Mouse (Mus musculus): ENCODE measurements around the gene Ccdc170. TPM values are rescaled to one million over a fixed set of nuclear protein-coding genes. Genes with fewer than 3 reads are reported as not detected.
"Not testable (repeated sequence)": the region's sequence is repeated elsewhere in the genome, so short reads cannot be mapped to it uniquely, and the experiment has no call there.

The Ccdc170 gene
- under 1 TPM; 0.23 to 0.26 TPM for total RNA-seq (2021)
- long read RNA-seq, experiment 1 = 0 reads
- long read RNA-seq, experiment 2 = 0 reads

DNA sequence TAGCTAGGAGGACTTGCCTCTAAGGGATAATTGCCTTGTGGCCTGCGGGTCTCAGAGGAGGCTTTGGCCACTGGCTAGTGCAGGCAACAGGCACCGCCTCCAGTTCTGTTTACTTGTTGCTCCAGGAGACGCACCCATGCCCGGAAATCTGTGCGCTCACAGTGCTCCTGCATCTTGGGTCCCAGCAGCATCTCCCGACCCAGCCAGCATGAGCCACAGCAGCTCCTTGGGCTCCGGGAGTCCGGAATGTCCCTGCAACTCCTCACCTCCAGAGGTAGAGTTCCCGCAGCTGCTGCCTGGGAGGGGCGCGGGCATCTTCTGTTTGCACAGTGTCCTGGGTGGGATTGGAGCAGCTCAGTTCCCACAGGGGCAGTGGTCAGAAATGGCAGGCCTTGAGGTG lies at the start of gene Ccdc170:
TSS of gene Ccdc170 (plus strand) at position 148 of the 400 bp plus-strand sequence.
- no peak within 1 kb of the TSS for H3K4me3 ChIP-seq
- intact Hi-C loops (cut with DNase I) = no loop called here
- no peak for TF ChIP-seq CTCF (IDR thresholded peaks at IDR 0.05)
- H3K27ac ChIP-seq = no peak within 1 kb of the TSS
- DNase-seq (ENCODE audit: extremely low spot score in 1 of 2, low spot score in 2 of 2) = no peak

DNA sequence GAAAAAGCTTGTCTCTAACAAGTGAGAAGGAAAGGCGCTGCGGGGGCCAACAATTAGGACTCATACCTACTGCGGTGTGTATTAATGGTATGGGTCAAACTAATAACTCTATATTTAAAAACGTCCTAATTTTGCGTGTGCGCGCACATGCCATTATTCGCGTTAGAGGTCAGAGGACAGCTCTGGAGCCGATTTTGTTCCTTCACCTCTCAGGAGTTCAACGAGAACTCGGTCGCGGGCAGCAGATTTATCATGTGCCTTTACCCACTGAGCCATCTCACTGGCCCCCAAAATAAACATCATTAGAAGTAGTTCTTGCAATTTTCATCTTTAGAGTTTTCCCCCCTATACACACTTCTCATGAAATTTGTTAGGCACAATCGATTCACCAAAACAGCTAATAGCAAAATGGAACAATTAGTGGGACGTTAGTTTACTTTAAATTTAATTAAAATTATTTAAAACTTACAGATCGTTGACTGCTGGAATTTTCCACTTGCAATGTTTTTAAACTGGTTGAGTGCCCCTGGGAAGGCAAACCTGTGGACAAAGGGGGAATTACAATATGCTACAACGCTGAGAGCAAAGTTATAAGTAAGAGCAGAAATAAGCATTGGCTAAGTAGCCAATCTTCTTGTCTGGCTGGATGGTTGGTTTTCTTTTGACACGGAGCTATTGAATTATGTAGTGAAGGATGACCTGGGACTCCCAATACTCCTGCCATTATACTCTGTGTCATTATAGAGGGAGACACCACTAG lies 49.1 kb upstream of the Ccdc170 start:
- intact Hi-C loops (cut with DNase I) = loop anchor here (2.0 kb wide), 1 partner anchor 46 kb away; no protein-coding TSS in a partner anchor
- no peak for DNase-seq (ENCODE audit: extremely low spot score in 1 of 2, low spot score in 2 of 2)
- TF ChIP-seq CTCF (IDR thresholded peaks at IDR 0.05) = peak; percentile 39

GRCm38 (mm10) chr10:4433871-4434270 lies 48.4 kb upstream of the Ccdc170 start:
- not testable (repeated sequence) for DNase-seq (ENCODE audit: extremely low spot score in 1 of 2, low spot score in 2 of 2); H3K4me3 ChIP-seq; H3K27ac ChIP-seq
- intact Hi-C loops (cut with DNase I) = loop anchor here (2.0 kb wide), 1 partner anchor 47 kb away; no protein-coding TSS in a partner anchor

More for the DNA sequence above, 49.1 kb upstream of the Ccdc170 start:
- Histone ChIP-seq H3K27ac (peak overlapping the region; percentile 87), H3K4me3 (peak overlapping the region; percentile 85)

GRCm38 (mm10) chr10:4435416-4435815 lies 46.9 kb upstream of the Ccdc170 start:
- intact Hi-C loops (cut with DNase I) = no loop called here
- Histone ChIP-seq H3K27ac (no peak overlapping the region), H3K4me3 (no peak overlapping the region)
- TF ChIP-seq CTCF (IDR thresholded peaks at IDR 0.05) = no peak
- no peak for DNase-seq (ENCODE audit: extremely low spot score in 1 of 2, low spot score in 2 of 2)

DNA sequence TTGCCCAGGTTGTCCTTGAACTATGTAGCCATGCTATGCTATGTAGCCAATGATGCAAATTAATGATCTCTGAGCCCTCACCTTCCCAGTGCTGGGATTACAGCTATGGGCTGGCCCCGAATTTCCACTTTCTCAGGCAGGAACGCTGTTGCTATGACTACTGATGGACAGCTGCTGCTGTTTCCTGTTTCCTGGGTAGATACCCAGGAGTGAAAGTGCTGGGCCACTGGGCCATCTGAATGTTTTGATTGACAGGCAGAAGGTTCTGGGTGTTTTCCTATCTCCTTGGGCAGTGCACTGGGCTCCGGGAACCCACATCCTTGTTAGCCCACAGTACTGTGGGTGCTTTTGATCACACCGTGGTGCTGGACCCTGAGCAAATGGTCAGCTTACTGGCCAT lies 25.9 kb upstream of the Ccdc170 start:
- Histone ChIP-seq H3K4me3 (no peak overlapping the region), H3K27ac (no peak overlapping the region)
- TF ChIP-seq CTCF (IDR thresholded peaks at IDR 0.05) = no peak
- intact Hi-C loops (cut with DNase I) = no loop called here
- no peak for DNase-seq (ENCODE audit: extremely low spot score in 1 of 2, low spot score in 2 of 2)

DNA sequence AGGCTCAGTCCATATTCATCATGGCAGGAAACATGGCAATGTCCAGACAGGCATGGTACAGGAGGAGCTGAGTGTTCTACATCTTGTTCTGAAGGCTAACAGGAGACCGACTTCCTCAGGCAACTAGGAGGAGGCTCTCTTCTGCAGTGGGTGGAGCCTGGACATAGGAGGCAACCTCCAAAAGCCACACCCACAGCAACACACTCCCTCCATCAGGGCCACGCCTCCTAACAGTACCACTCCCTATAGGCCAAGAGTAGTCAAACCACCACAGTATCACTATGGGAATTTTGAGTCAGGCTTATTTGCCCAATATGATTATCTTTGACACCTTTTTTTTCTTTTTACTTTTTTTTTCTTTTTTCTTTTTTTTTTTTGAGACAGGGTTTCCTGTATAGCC lies 22.1 kb upstream of the Ccdc170 start:
- no peak overlapping the region for H3K27ac ChIP-seq
- intact Hi-C loops (cut with DNase I) = no loop called here

DNA sequence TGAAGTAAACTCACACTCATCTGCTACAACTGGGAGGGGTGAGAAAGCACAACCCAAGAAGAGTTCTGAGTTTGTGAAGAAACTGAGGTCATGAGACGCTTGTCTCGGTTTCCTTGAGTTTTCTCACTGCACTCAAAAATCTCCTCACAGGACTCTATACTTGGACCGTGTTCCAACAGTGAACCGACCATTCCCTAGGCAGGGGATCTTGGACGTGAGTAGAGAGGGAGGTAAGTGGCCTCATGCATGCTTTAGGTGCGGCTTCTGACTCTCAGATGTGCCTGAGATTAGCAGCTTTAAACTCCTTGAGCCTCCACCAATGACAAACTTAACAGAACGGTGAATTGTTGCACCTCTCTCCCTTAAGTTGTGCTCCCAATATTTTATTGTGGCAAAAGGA lies 16.5 kb upstream of the Ccdc170 start:
- DNase-seq (ENCODE audit: extremely low spot score in 1 of 2, low spot score in 2 of 2) = no peak
- intact Hi-C loops (cut with DNase I) = no loop called here
- TF ChIP-seq CTCF (IDR thresholded peaks at IDR 0.05) = no peak
- H3K27ac ChIP-seq = no peak overlapping the region
- no peak overlapping the region for H3K4me3 ChIP-seq

More for the DNA sequence above, 22.1 kb upstream of the Ccdc170 start:
- no peak overlapping the region for H3K4me3 ChIP-seq
- TF ChIP-seq CTCF (IDR thresholded peaks at IDR 0.05) = no peak
- DNase-seq (ENCODE audit: extremely low spot score in 1 of 2, low spot score in 2 of 2) = no peak

DNA sequence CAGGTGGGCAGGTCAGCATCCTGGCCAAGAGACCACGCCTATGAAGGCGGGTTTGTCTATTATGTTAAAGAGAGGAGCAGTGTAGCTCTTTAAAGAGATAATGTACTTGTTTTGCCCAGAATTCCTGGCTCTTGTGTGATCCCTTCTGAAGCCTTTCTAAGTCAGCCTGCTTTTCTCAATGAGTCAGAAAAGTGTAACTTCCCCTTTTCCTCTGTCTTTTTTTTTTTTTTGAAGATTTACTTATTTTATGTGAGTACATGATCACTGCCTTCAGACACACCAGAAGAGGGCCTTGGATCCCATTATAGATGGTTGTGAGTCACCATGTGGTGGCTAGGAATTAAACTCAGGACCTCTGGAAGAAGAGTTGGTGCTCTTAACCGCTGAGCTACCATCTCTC lies 12.9 kb upstream of the Ccdc170 start:
- Histone ChIP-seq H3K4me3 (no peak overlapping the region), H3K27ac (no peak overlapping the region)
- DNase-seq (ENCODE audit: extremely low spot score in 1 of 2, low spot score in 2 of 2) = no peak
- intact Hi-C loops (cut with DNase I) = no loop called here
- no peak for TF ChIP-seq CTCF (IDR thresholded peaks at IDR 0.05)

DNA sequence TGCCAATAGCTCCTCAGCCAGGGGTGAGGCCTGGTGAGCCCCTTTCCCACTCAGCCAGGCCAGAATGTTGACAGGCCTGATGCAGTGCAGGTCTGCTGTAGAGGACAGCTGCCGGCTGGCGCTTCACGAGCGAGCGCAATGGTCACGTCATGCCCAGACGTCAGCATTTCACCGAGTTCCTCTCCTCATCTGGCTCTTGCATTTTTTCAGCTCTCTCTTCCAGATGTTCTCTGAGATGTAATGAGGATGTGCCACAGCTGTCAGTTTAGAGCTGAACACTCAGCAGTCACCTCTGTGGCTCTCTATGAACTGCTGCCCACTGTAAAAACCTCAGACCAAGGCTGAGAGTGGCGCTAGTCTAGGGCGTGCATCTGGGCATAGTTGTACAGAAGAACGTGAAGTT lies 8.7 kb upstream of the Ccdc170 start:
- no peak overlapping the region for H3K4me3 ChIP-seq

GRCm38 (mm10) chr10:4475431-4475830 lies 6.9 kb upstream of the Ccdc170 start:
- TF ChIP-seq CTCF (IDR thresholded peaks at IDR 0.05) = no peak
- Histone ChIP-seq H3K4me3 (no peak overlapping the region), H3K27ac (no peak overlapping the region)
- DNase-seq (ENCODE audit: extremely low spot score in 1 of 2, low spot score in 2 of 2) = no peak
- intact Hi-C loops (cut with DNase I) = no loop called here

More for the DNA sequence above, 8.7 kb upstream of the Ccdc170 start:
- intact Hi-C loops (cut with DNase I) = no loop called here
- TF ChIP-seq CTCF (IDR thresholded peaks at IDR 0.05) = no peak
- no peak overlapping the region for H3K27ac ChIP-seq
- no peak for DNase-seq (ENCODE audit: extremely low spot score in 1 of 2, low spot score in 2 of 2)

DNA sequence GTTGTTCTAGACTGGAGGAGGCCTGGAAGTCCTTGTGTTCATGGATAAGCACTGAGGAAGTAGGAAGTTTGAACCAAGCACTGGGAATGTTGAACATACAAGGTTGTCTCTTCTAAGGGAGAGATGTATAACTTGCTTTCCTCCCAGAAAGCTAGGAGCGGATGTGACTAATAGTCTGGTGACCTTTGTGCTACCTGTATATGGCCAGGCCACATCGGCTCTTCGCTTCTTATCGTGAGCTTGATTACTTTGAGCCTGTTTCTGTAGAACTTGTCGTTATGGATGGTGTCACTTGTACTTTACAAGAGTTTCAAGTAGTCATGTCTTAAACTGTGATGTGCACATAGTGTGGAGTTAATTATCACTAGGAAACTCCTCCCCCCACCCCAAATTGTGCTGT lies 5.7 kb upstream of the Ccdc170 start:
- H3K4me3 ChIP-seq = no peak overlapping the region
- DNase-seq (ENCODE audit: extremely low spot score in 1 of 2, low spot score in 2 of 2) = no peak
- intact Hi-C loops (cut with DNase I) = no loop called here
- no peak overlapping the region for H3K27ac ChIP-seq
- TF ChIP-seq CTCF (IDR thresholded peaks at IDR 0.05) = no peak

GRCm38 (mm10) chr10:4480929-4481328 lies 1.4 kb upstream of the Ccdc170 start:
- intact Hi-C loops (cut with DNase I) = no loop called here
- Histone ChIP-seq H3K27ac (no peak overlapping the region), H3K4me3 (no peak overlapping the region)
- TF ChIP-seq CTCF (IDR thresholded peaks at IDR 0.05) = no peak
- no peak for DNase-seq (ENCODE audit: extremely low spot score in 1 of 2, low spot score in 2 of 2)

DNA sequence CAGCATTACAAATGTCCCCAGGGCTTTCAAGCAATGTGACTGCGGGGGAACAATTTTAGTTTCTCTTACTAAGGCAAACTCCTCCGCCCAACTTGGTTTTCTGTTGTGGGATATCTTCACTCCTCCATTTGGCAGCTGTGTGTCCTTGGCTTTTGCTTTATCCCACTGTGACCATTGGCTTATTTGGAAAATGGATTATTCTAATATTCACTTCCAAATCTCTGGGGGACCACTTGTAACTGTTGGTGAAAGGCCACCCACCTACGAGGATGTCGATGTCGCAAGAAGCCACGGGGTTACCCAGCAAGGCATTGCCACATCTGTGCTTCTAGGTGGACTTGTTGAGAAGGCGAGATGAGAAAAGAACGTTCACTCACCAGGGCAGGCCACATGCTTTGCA lies 607 bp upstream of the Ccdc170 start:
- intact Hi-C loops (cut with DNase I) = no loop called here
- Histone ChIP-seq H3K4me3 (no peak overlapping the region), H3K27ac (no peak overlapping the region)
- no peak for DNase-seq (ENCODE audit: extremely low spot score in 1 of 2, low spot score in 2 of 2)
- TF ChIP-seq CTCF (IDR thresholded peaks at IDR 0.05) = no peak

Measured in left cerebral cortex, adult 2 months (tissue).